Mouse (Mus musculus) C3H10T1/2 (cell line): ENCODE results near the gene Ctnnb1. TPM values are rescaled to one million over a fixed set of nuclear protein-coding genes. Genes with fewer than 3 reads are reported as not detected.

Source experiments
- polyA plus RNA-seq, 2 experiments: library from polyadenylated mRNA; unstranded; fragments of >200 nt; fragmentation: generic; extraction: Trizol; gene quantifications; one replicate each; pipeline ENCODE4 v1.2.1; 2012; ENCODE audit warnings: missing spikeins in 2 of 2

Gene Ctnnb1
- polyA plus RNA-seq: 100 to 1,000 TPM in 1 of 2 experiments, 10 to 100 TPM in 1; 43.2 to 354 TPM

DNA sequence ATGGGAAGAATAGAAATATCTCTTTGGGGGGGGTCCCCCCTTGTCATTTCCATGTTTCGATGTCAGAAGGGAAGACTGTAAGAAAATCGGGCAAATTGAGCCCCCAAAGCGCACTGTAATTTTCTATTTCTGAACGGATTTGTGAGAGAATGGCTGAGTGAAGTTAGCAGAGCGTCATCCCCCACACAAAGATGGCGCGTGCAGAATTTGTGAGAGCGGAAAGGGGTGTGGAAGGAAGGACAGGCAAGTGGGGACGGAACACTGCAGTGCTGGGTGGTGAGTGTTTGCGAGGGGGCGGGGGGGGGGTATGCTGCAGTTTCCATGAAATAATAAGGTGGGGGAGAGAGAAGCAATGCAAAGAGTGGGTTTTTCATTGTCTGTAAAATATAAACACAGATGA is at the start of gene Ctnnb1:
TSS of gene Ctnnb1 (plus strand) at position 136 of the 400 bp plus-strand sequence.

